Mouse (Mus musculus) forebrain, postnatal 0 days (tissue): Measurements from ENCODE around the gene Hist2h3c1. TPM values are rescaled to one million over a fixed set of nuclear protein-coding genes. Genes with fewer than 3 reads are reported as not detected.
A peak's percentile ranks its signal among the peaks of the same experiment; 100 is the strongest.

ENCODE experiments used
- ATAC-seq: fragments of 200-750 bp; cut with Nextera tagmentation; 2 replicates; pipeline ENCODE4 v1.8.0; 2017; ENCODE audit warnings: mild to moderate bottlenecking, moderate library complexity
- DNase-seq: peaks from one replicate; pipeline ENCODE4 v3.0.0-alpha.2; 2015
- H3K27ac ChIP-seq: fragments of 300-500 bp; sonication (generic); 2 replicates; pipeline ENCODE4 v1.5.1; 2014; ENCODE audit warnings: low read depth, mild to moderate bottlenecking, antibody characterized with exemption, low read length, moderate library complexity, mixed read lengths
- H3K27me3 ChIP-seq: fragments of 300-500 bp; sonication (generic); 2 replicates; pipeline ENCODE4 v1.6.1; 2014; ENCODE audit warnings: mild to moderate bottlenecking, low read length, mixed read lengths; ENCODE audit not compliant: insufficient read depth
- H3K36me3 ChIP-seq: fragments of 300-500 bp; sonication (generic); 2 replicates; pipeline ENCODE4 v1.6.1; 2014; ENCODE audit warnings: mild to moderate bottlenecking, moderate library complexity; ENCODE audit not compliant: insufficient read depth
- H3K4me1 ChIP-seq: fragments of 300-500 bp; sonication (generic); 2 replicates; pipeline ENCODE4 v1.6.1; 2014; ENCODE audit warnings: antibody characterized with exemption; ENCODE audit not compliant: insufficient read depth
- H3K4me2 ChIP-seq: fragments of 300-500 bp; sonication (generic); 2 replicates; pipeline ENCODE4 v1.6.1; 2014; ENCODE audit warnings: low read depth, mild to moderate bottlenecking, moderate library complexity
- H3K4me3 ChIP-seq: fragments of 300-500 bp; sonication (generic); 2 replicates; pipeline ENCODE4 v1.5.1; 2014; ENCODE audit warnings: low read depth, low read length, mixed read lengths
- H3K9ac ChIP-seq: fragments of 300-500 bp; sonication (generic); 2 replicates; pipeline ENCODE4 v1.6.1; 2014; ENCODE audit warnings: mild to moderate bottlenecking
- H3K9me3 ChIP-seq: fragments of 300-500 bp; sonication (generic); 2 replicates; pipeline ENCODE4 v1.6.1; 2016; ENCODE audit warnings: low read length
- CTCF ChIP-seq: sonication (generic); IDR thresholded peaks from 2 replicates; pipeline ENCODE4 v1.5.1; 2016; ENCODE audit warnings: antibody characterized with exemption, control low read depth, low read depth
- WGBS: fragments of 180-500 bp; shearing (Covaris S2); extraction: QIAGEN DNeasy Blood & Tissue Kit; methylation state at CpG from one replicate; pipeline ENCODE4 v1.1.7; 2014; 5-methylcytosine and 5-hydroxymethylcytosine counted together
- polyA plus RNA-seq: library from polyadenylated mRNA; unstranded; fragments of >200 nt; fragmentation: Nextera tagmentation; extraction: Ambion mirVana; gene quantifications from 2 replicates; pipeline ENCODE4 v1.2.1, GENCODE M21; 2015
- total RNA-seq: library from RNA; depleted of rRNA; stranded (reverse); fragments of >200 nt; gene quantifications from 2 replicates; pipeline ENCODE4 v1.2.3, GENCODE M21; 2014

Hist2h3c1 gene
- total and polyA plus RNA-seq, 2 experiments from 2014 or later: not detected

DNA sequence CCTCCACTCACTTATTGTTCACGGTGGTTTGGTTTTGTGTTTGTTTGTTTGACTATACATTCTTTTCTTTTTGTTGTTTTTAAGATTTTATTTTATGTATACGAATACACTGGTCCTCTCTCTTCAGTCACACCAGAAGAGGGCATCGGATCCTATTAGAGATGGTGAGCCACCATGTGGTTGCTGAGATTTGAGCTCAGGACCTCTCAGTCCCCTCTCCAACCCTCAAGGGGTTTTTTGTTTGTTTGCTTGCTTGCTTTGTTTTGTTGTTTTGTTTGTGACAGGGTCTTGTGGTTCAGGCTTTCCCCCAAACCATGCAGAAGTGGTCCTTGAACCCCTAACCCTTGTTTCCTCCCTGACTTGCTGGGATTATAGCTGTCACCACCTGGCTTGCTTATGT is 15.1 kb downstream of the Hist2h3c1 start:
- 43% methylated on average over 3 of the region's 3 CpGs for WGBS
- TF ChIP-seq CTCF: 0 out of 2 replicates have a peak, but pooled peaks have one; percentile 11
- Histone ChIP-seq H3K9me3 (no peaks in the 10 kb centered on the region), H3K4me2 (peak overlapping the region; percentile 73), H3K27ac (peak overlapping the region; percentile 98), H3K36me3 (no peaks in the 10 kb centered on the region), H3K4me3 (peak overlapping the region; percentile 59), H3K9ac (peak overlapping the region; percentile 92), H3K4me1 (peaks cover 12% of the 10 kb centered on the region), H3K27me3 (no peaks in the 10 kb centered on the region)
- ATAC-seq (no peak), DNase-seq (no peak)

- Histone ChIP-seq H3K27ac (peak overlapping the region; percentile 98), H3K9me3 (no peaks in the 10 kb centered on the region), H3K4me2 (peak overlapping the region; percentile 73), H3K9ac (peak overlapping the region; percentile 92), H3K4me1 (peaks cover 12% of the 10 kb centered on the region), H3K36me3 (no peaks in the 10 kb centered on the region), H3K4me3 (peak overlapping the region; percentile 59), H3K27me3 (no peaks in the 10 kb centered on the region)
- DNase-seq (peak; percentile 83), ATAC-seq (peak; percentile 70)
- TF ChIP-seq CTCF: no peak
- WGBS: under 1% methylated on average over 19 of the region's 19 CpGs
Observed at GRCm38 (mm10) chr3:96262216-96262875, 15.9 kb downstream of the Hist2h3c1 start.

DNA sequence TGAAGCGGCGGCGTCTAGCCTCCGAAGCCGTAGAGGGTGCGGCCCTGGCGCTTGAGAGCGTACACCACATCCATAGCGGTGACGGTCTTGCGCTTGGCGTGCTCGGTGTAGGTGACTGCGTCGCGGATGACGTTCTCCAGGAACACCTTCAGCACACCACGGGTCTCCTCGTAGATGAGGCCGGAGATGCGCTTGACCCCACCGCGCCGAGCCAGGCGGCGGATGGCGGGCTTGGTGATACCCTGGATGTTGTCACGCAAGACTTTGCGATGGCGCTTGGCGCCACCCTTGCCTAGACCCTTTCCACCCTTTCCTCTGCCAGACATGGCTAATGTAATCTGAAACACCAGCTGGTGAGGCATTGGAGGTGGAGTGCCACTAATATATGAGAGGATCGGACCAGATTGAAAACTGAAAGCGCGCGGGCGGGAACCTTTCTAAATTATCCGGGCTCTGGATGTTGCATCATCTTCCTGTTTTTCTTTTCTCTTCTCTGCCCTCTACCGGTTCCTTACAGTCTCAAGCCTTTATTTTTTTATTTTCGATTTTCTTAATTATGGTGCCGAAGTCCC is 16.6 kb downstream of the Hist2h3c1 start, which contains the start of gene Hist2h4:
TSS of gene Hist2h4 (minus strand) at position 333 of the 572 bp plus-strand sequence.
- Histone ChIP-seq H3K4me3 (peak within 1 kb of the TSS; percentile 59), H3K4me2 (peak within 1 kb of the TSS; percentile 73), H3K27me3 (no peaks in the 10 kb centered on the region), H3K4me1 (peaks cover 16% of the 10 kb centered on the region), H3K9me3 (no peaks in the 10 kb centered on the region), H3K36me3 (no peaks in the 10 kb centered on the region), H3K9ac (peak within 1 kb of the TSS; percentile 92), H3K27ac (peak within 1 kb of the TSS; percentile 98)
- ATAC-seq (peak; percentile 91), DNase-seq (peak; percentile 97)
- peak; percentile 64 for TF ChIP-seq CTCF
- under 1% methylated on average over 40 of the region's 40 CpGs for WGBS

- Histone ChIP-seq H3K4me1 (peaks cover 17% of the 10 kb centered on the region), H3K9me3 (no peaks in the 10 kb centered on the region), H3K9ac (peak overlapping the region; percentile 53), H3K4me2 (peak overlapping the region; percentile 73), H3K27me3 (no peaks in the 10 kb centered on the region), H3K36me3 (no peaks in the 10 kb centered on the region), H3K4me3 (peak overlapping the region; percentile 59), H3K27ac (peak overlapping the region; percentile 98)
- 4% methylated on average over 27 of the region's 27 CpGs for WGBS
- DNase-seq (peak; percentile 57), ATAC-seq (peak; percentile 22)
- no peak for TF ChIP-seq CTCF
Observed at GRCm38 (mm10) chr3:96263558-96264403, 17.3 kb downstream of the Hist2h3c1 start.

GRCm38 (mm10) chr3:96264404-96264949 is 18.0 kb downstream of the Hist2h3c1 start:
- Histone ChIP-seq H3K9me3 (no peaks in the 10 kb centered on the region), H3K36me3 (no peaks in the 10 kb centered on the region), H3K27me3 (no peaks in the 10 kb centered on the region), H3K4me3 (peak overlapping the region; percentile 59; the same call in 1 of the 2 replicates), H3K9ac (peak overlapping the region; percentile 53; the same call in 1 of the 2 replicates), H3K27ac (peak overlapping the region; percentile 98), H3K4me2 (peak overlapping the region; percentile 73), H3K4me1 (peaks cover 17% of the 10 kb centered on the region)
- no peak for TF ChIP-seq CTCF
- DNase-seq (no peak), ATAC-seq (no peak)
- WGBS: 65% methylated on average over 7 of the region's 7 CpGs

DNA sequence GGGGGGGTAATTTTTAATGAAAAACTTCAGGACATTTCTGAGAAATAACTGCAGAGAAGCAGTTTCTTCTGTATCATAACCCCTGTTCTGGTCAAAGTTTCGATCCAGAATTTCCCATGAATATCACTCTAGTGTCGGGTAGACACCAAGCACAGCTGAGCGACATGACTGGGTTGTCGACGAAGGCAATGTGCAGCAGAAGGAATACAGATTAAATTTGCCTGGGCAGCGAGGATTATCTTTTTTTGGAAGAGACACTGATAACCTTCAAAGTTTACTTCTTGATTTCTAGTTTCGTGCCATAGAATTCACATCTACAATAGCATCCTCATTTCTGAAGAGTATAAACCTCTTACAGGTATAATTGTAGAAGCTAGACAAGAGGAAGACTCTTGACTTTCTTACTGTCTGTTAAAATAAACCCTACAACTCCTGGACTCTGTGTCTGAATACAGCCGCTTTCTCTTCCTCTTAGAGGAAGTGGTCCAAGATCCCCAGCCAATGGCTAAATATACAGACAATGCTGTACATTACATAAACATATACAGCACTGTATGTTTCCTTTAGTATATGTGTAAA is 19.7 kb downstream of the Hist2h3c1 start:
- no peaks in the 10 kb centered on the region for H3K36me3 ChIP-seq
- H3K9me3 ChIP-seq: no peaks in the 10 kb centered on the region
- ATAC-seq (no peak), DNase-seq (no peak)
- peaks cover 17% of the 10 kb centered on the region for H3K4me1 ChIP-seq
- TF ChIP-seq CTCF: no peak
- no peak overlapping the region for H3K9ac ChIP-seq
- WGBS: 93% methylated on average over 8 of the region's 8 CpGs
- H3K27ac ChIP-seq: no peak overlapping the region
- no peak overlapping the region for H3K4me3 ChIP-seq
- no peak overlapping the region for H3K4me2 ChIP-seq
- no peaks in the 10 kb centered on the region for H3K27me3 ChIP-seq
